Mouse (Mus musculus): ENCODE results near the gene Prep.
"Not testable (repeated sequence)": the region's sequence is repeated elsewhere in the genome, so short reads cannot be mapped to it uniquely, and the experiment has no call there.

Gene Prep

DNA sequence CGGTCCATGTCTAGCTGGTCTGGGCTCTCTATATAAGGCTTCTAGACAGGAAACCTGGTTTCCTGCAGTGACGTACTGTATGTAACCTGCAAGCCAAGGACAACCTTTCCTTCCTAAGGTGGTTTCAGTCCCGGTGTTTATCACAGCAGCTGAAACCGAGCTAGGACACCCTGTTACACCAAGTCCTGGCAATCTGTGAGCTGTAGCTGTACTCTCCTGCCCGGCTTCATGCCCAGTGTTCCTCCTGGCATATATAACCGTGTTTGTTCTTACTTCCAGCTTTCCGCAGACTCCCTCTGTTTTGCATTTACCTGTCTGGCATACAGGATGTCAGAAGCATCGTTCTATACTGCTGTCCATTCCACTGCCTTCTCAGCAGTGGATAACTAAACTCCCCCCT, 51.4 kb downstream of the Prep start:
- DNase-seq (ENCODE audit: low read depth, low spot score): no peak

DNA sequence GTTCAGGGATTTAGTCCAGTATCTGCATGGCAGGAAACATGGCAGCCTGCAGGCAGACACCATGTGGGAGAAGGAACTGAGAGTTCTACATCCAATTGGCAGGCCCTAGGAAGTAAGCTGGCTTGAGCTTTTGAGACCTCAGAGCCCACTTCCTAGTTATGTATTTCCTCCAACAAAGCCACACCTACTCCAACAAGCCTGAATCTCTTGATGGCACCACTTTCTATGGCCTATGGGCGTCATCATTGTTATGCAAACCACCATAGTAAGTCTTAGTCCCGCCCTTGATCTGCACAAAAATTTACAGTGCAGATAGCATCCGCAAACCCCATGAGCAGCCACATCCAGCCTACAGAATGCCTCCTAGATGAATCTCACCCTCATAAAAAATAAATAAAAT, 54.6 kb downstream of the Prep start:
- DNase-seq (ENCODE audit: low read depth, low spot score): no peak

DNA sequence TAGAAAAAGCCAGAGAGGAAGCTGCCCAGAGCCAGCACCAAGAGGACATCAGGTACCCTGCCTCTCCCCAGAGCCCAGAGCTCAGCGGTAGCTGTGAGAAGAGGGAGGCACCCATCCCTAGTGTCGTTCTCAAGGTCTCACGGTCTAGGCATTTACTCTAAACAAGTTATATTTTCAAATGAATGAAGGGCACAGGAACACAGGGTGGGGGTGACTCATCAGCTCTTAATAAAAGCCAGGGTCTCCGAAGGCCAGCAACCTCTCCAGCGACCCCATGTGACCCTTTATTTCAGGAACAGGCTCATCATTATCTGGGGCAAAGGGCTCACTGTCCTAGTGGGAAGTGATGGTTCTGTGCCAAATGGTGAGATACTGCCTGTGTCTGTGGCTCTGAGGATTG, 55.5 kb downstream of the Prep start:
- DNase-seq (ENCODE audit: low read depth, low spot score): no peak

DNA sequence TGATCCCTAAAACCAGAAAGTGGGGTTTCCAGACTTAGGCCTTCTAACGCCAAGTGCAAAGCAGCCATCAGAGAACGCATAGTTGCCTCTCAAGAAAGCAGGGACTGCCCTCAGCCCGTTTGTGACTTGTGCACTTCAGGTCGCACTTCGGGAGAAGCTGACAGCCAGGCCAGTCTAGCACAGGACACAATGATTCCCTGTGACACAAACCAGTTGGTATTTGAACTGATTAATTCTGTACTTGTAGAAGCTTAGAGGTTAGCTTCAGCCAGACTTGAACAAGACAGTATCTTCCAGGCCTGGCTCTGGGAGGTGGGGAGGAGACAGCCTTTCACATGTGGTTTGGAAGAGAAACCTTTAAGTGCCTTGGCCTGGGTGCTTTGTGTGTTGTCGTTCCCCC, 56.0 kb downstream of the Prep start:
- no peak for DNase-seq (ENCODE audit: low read depth, low spot score)

DNA sequence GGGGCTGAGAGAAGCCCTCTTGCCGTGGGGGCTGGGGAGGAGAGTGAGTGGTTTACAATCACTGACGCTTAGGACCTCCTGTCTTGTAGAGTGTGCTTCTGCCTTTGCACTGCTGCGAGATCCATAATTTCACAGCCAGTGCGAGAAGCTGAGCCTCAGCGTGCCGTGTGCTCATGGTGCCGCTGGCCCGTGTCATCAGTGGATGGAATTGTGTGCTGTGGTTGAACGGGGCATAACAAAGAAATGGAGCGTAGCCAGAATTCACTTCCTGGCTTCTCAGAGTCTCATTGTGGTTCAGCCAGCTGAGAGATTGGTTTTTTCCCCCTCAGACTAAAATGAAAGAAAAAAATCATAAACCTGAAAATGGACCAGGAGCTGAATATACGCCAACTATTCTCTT, 62.1 kb downstream of the Prep start:
- DNase-seq (ENCODE audit: low read depth, low spot score): peak; percentile 65

DNA sequence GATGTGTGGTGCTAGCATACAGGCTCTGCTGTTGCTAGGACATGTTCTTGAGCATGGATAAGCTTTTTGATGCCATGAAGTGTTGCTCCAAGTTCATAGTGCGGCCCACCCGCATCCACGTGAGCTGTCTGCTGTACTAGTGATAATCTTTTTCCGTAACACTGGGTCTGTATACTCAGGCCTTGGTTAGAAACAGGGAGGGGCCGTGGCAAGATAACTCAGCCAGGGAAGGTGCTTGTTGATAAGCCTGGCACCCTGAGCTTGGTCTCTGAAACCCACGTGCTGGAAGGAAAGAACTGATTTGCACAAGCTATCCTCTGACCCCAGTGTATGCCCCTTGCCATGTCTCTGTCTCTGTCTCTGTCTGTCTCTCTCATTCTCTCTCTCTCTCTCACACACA, 63.0 kb downstream of the Prep start:
- DNase-seq (ENCODE audit: low read depth, low spot score): no peak

DNA sequence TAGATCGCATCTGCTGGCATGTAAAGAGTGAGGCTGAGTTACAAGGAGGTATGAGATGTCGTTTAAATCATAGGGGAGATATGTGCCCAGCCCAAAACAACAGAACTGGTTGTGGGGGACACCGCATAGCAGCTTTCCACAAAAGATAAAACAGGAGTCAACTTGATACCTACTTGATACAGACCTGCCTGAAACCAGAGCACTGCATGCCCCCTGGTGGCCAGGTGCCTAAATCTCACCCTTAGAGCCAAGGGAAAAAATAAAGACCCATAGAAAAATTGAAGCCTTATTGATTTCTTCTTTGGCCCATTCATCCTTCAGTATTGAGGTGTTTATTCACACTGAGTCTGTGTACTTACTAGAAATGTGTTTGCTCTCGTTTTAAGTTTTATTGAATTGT, 65.4 kb downstream of the Prep start:
- DNase-seq (ENCODE audit: low read depth, low spot score): peak; percentile 54

DNA sequence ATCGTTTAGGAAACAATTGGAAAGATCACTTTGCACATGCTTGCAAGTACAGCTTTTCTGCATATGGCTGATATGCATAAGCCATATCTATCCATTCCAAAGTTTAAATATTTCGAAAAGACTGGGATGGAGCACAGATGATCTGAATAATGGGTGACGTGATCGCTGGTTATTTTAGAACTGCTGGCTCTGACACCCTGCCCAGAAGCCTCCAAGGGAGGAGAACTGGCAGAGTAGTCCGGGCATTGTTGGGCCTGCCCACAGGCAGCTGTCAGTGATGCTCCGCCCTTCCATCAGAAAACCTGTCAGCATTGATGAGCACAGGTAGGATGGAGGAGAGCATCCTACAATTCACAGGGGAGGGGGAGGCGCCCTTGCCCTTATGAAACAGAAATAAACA, 69.8 kb downstream of the Prep start:
- DNase-seq (ENCODE audit: low read depth, low spot score): peak; percentile 61

DNA sequence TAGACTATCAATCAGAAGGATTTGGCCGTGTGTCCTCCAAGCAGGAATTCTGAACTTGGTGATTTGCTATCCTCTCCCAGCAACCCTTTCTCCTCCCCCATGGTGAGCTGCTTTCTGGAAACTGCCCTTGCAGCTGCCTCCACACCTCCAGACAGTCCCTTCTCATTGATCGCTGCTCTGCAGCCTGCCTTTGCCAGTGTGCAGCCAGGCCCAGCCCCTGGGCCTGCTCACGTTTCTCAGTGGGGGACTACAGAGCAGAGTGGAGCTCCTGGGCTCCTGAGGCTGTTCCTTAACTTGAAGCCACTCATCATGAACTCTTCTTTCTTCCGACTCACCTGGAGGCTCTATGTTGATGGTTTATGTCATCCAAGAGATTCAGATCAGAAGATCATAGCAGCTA, 72.9 kb downstream of the Prep start:
- no peak for DNase-seq (ENCODE audit: low read depth, low spot score)

DNA sequence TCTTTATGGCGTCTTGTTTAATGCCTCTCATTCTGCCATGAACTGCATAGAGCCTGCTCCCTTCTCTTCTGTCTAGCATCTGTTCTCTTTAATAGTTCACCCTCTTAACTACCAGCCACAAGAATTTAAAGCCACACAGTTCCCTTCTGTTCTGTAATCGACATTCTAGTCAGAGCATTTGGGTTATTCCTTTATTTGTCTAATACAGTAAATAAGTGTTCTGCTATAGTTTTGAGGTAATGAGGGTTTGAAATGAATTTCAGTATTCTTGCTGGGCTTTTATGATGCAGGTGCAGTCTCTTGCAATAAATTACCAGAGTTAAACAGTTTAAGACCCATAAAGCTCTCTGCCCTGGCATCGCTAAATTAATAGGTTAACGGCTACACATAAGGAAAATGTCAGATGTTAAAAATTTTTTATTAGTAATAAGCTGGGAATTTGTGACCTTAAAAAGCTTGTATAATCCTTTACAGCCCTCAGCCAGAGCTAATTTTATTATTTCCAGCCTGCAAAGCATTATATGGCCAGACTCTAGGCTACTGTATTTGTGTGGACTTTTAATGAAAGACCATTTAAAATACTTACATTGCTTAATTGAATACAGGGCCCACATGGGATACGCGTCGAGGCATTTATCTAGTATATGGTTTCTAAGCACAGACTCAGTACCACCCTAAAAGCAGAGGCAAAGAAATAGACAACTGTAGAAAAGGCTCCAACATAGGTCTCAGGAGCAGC, 73.6 kb downstream of the Prep start:
- DNase-seq (ENCODE audit: low read depth, low spot score): no peak

DNA sequence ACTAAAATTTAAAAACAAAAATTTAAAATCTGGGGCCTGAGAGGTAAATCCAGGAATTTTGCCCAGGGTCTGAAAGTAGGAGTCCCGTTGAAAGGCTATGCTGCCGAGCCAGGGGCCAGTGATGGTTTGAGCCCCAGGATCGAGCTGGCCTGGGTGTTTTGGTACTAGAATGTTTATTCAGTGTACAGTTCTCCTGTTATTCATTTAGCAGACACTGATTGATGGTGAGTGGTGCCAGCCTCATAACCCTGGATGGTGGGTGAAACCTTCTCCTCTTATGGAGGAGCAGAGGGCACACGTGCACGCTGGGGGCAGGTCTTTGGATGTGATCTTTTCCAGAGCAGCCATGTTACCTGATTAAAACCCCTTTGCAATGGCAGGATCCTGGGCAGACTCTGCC, 75.4 kb downstream of the Prep start:
- DNase-seq (ENCODE audit: low read depth, low spot score): no peak

DNA sequence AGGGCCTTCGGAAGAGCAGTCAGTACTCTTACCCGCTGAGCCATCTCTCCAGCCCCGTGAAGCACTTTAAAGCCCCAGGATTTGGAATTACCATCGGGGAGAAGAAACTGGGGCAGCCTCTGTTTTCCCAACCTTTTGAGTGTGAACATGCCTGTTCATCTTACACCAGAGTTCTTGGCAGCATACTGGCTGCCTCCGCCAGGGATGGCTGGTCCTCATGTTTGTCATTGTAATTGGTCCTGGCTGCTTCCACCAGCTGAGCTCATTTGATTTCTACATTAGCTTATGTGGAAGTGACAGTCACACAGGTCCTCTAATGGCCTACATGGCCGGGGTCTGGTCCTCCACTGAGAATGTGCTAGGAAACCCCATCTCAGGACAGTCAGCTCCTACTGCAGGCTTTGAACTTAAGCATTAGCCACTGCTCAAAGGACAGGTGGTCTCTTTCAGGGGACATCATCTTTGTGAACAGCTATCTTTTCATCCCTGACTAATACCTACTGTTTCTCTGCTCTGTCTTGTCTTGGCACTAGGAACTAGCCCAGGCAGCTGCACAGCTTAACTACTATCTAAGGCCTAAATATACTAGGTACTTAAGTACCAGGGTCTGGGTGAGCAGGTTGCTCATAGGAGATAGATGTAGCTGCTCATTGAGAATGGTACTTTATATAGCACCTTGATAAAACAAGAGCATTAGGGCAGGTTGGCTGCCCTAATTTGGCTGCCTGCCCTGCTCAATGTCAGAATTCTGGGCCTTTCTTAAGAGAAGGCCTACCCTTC, 77.2 kb downstream of the Prep start:
- no peak for DNase-seq (ENCODE audit: low read depth, low spot score)

DNA sequence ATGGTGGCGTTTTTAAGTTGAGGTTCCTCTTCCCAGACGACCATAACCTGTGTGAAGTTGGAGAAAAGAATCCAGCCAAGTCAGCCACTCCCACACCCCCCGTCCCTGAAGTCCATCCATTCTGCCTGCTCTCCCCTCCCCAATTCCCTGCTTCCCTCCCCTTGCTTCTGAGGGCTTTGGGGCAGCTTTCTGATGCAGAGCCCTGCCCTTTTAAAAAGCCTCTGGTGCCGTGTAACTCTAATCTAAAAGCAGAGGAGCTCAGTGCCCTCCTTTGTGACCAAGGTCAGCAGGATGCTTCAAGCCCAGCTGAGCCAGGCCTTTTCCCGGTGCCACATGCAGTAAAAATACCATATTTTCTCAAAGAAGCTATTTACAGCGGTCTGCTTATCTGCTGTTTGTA, 79.8 kb downstream of the Prep start:
- DNase-seq (ENCODE audit: low read depth, low spot score): no peak

DNA sequence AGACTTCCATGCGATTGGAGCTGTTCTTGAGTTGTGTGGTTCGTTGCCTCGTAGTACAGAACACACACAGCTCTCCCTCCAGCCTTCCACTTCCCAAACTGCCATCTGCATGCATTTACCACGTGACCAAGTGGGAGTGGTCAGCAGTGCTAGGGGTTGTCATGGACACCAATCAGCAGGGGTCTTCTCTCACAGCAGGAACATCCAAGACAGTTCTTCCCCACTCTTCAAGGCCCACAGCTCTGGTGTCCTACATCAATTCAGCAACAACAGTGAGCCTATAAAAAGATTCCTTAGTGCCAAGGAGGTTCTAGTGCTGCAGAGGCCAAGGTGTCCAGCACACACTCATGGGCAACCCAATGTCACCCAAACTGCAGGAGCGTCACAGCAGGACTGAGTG, 84.1 kb downstream of the Prep start:
- DNase-seq (ENCODE audit: low read depth, low spot score): no peak

DNA sequence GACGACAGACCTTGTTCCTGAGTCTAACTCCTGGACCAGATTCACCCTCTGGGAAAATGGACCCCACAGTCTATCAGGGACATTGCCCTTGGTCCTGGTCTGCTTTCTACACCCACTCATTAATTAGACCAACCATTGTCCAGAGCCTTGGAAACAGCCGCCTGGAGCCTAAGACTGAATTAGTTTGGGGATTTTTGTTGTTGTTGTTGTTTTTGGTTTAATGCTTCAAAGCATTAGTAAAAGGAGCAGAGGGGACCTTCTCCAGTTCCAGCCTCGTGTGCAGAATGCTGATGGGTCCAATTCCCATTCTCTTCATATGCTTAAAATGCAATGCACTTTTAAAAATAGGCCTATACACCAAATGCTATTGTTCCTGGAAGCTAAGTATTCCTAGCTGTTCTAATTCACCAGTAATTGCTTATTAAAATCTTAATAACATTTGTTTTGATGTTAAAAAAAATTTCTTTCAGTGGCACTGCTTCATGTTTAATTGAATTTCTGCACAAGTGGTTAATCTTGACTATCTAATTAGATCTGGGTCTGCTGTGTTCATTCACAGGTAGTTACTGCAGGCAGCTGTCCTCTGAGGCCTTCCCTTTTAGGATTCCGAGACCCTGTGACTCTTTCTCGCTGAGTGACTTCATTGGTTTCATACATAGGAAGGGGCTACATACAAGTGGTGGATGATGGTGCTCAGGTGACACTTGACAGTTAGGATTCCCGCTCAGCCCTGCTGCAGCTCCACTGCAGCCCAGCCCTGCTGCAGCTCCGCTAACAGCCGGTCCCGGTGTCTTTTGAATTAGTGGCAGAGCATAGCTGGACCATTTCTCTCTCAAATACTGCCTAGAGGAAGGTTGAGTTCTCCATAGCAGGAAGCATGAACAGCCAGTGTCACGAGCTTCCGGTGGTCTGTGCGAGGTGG, 85.0 kb downstream of the Prep start:
- DNase-seq (ENCODE audit: low read depth, low spot score): no peak

DNA sequence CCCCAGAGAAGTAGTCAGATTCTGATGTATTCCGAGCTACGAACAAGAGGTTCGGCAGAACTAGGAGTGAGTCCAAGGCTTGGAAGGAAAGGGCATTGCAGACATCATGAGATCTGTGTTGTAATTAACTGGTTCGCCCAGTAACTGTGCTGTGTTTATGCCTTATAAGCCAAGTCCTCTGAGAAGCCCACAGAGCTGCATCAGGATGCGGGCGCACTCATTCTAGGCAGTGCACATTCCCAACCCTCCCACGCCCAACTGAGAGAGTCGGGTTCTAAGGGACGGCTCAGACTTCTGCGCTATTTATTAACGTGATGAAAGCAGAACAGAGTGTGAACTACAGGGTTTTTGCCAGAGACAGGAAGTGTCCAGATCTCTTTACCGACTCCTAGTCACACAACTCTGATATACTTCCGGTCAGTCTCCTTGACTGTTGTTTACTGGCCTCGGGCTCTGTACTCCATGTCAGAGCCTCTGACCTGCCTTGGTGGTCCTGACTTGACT, 87.6 kb downstream of the Prep start:
- no peak for DNase-seq (ENCODE audit: low read depth, low spot score)

DNA sequence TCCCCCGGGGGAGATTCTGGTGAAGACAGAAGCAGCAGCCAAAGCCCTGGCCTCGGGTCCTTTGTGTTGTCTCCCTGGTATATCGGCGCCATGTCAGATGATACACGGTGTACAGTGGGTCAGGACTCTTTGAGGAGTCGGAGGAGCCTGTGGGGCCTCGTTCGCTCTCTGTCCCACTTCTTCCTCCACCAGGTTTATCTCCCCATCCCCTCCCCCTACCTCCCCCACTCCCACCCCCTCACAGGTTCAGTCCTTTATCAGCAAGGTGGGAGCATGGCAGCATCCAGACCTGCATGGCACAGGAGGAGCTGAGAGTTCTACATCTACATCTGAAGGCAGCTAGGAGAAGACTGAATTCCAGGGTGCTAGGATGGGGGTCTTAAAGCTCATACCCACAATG, 98.8 kb downstream of the Prep start:
- no peak for DNase-seq (ENCODE audit: low read depth, low spot score)

DNA sequence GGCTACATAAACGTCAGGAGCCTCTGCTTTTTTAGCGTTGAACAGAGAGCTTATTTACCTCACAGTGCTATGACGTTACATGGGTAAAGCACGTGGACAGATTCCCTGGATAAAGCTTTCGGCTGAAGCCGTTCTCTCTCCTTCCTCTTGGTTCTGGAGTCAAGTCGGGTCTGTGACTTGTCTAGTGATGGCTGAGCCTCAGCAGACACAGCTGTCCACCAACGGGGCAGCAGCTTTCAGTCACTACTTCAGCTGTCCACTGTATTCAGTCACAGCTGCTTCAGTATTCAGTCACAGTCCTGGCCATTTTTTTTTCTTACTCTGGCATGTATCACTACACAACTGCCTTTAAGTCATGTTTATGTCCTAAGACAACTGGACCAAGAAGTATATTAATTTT, 106.9 kb downstream of the Prep start:
- DNase-seq (ENCODE audit: low read depth, low spot score): no peak

DNA sequence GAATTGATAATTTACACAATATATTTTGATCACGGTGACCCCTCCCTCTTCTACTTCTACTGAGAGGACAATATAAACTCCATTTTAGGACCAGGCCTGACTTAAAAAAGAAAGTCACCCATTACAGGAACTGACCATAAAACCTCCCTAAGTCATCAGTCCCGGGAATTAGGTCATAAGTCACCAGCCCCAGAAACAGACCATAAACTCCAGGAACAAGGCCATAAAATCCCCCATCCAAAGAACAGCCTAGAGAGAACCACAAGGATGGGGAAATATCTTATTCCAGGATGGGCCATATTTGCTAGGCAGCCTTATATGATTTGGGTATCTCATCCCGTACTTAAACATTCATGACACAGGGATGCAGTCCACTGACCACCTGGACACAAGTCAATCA, 107.3 kb downstream of the Prep start:
- DNase-seq (ENCODE audit: low read depth, low spot score): no peak

DNA sequence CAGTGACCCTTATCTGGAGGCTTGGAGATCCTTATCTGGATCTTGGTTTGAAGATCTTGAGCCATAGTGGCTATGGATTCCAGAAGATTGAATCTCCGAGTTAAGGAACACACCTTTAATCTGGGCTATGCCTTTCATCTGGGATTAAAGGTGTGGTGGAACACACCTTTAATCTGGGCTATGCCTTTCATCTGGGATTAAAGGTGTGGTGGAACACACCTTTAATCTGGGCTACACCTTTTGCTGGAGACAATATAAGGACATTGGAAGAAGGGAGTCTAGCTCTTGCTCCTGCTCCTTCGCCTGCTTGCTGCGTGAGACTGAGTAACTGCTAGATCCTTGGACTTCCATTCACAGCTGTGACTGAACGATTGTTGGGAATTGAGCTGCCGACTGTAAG, 110.8 kb downstream of the Prep start, which contains the start of gene Popdc3:
Gene Popdc3 (plus strand): TSS at position 301 of the 400 bp plus-strand sequence.
- not testable (repeated sequence) for DNase-seq (ENCODE audit: low read depth, low spot score)

DNA sequence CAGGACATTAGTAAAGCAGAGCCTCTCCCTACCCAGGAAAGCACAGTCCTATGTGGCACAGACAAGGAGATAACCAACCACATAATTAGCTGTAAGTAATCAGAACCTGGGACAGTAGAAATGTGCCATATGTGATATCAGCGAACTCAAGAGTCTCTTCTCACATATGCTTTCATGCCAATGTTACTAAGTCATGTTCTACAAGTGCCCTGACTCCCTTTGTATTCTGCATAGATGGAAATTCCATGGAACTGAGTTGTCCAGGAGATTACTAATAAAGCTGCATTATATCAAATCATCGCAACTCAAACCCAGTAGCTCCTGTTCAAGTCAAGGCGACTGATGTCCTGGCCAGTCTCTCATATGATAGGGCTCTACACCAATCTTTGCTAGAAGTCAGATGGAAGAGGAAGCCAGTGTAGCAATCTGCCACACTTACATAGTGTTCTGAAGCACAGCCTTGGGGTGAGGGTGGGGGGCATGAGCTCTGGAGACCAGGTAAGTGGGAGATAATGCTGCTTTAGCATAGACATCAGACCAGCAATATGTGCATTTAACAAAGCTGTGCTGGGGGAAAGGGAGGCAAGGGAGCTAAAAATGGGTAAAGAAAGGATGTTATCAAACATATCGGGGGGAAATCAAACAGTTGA, 113.8 kb downstream of the Prep start:
- DNase-seq (ENCODE audit: low read depth, low spot score): no peak

DNA sequence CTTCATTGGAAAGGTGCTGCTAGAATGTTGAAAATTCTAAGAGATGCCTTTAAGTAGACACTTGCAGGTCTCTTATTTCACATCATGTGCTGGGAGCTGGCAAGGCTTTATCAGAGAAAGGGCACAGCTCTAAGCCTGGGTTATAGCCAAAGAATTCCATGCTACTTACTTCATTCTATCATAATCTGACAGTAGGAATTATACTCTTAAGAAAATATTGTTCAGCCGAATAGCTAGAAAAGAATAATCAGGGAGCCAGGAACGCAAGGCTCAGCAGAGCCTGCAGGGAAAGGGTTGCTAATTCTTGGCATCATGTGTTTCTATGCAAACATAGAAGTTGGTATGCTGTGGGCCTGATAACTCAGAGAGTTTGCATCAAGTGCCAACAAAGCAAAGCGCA, 114.3 kb downstream of the Prep start:
- DNase-seq (ENCODE audit: low read depth, low spot score): no peak

All from brain, adult 2 months (tissue).